Mouse (Mus musculus): Measurements from ENCODE around the gene Stx8. TPM values are rescaled to one million over a fixed set of nuclear protein-coding genes. Genes with fewer than 3 reads are reported as not detected.

The Stx8 gene
- polyA plus RNA-seq, 1 experiment from 2014 or later = 16.6 TPM

DNA sequence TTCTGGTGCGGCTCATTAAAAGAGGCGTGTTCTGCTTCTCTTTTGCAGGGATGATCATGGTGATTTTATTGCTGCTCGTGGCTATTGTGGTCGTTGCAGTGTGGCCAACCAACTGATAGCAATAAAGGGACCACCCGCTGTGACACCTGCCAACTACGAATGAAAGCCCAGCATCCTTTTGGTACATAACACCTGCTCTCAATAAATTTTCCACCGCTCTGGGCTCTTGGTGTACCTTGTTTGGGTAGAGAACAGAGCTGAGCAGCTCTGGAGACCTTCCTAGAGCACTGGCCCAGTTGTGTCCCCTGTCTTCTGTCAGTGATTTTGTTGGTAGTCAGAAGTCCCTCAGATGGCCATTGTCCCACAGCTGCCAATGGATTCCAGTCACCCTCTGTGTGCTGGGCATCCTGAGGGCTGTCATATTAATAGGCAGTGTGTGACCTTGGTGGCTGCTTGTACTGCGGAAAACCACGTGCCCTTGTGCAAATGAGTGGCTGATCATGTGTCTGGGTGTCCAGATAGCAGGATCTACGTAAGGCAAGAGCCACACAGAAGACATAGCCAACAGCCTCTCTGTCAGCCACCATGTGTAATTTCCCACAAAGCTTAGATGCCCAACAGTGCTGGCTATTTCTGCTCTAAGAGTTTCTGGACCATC, 237.8 kb downstream of the Stx8 start:
- H3K4me3 ChIP-seq (ENCODE audit: low read depth, low read length) = no peak overlapping the region
- H3K9ac ChIP-seq (ENCODE audit: low read depth, low read length) = no peak overlapping the region
- H3K27me3 ChIP-seq (ENCODE audit: control insufficient read depth, insufficient read depth, low read depth, low read length) = no peaks in the 10 kb centered on the region
- H3K4me2 ChIP-seq (ENCODE audit: low read depth, low read length) = no peak overlapping the region
- no peaks in the 10 kb centered on the region for H3K36me3 ChIP-seq (ENCODE audit: control insufficient read depth, insufficient read depth)
- H3K9me3 ChIP-seq (replicated peaks; ENCODE audit: control insufficient read depth, low read length) = no peaks in the 10 kb centered on the region
- H3K4me1 ChIP-seq (ENCODE audit: control insufficient read depth, low read depth, low read length) = no peaks in the 10 kb centered on the region
- H3K27ac ChIP-seq (ENCODE audit: low read length) = no peak overlapping the region
- ATAC-seq (ENCODE audit: low read depth) = no peak
- 53% methylated on average over 10 of the region's 10 CpGs for WGBS (ENCODE audit: insufficient replicate concordance)

DNA sequence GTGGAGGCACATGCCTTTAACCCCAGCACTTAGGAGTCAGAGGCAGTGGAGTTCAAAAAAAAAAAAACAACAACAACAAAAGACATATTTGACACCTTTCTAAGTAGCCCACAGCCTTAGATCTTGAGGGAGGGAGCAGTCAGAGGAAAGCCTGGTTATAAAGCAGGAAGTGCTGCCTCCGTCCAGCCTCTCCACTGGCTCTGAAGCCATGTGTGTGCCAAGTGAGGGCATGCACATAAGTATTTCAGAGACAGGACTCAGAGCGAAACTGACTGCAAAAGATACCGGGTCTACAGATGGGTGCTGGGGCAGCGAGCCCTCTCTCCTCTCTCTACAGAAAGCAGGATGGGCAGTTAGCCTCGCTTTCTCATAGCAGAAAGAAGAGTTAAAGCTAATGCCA, 238.4 kb downstream of the Stx8 start:
- ATAC-seq (ENCODE audit: low read depth) = no peak
- H3K4me2 ChIP-seq (ENCODE audit: low read depth, low read length) = no peak overlapping the region
- no peak overlapping the region for H3K9ac ChIP-seq (ENCODE audit: low read depth, low read length)
- H3K4me1 ChIP-seq (ENCODE audit: control insufficient read depth, low read depth, low read length) = no peaks in the 10 kb centered on the region
- H3K9me3 ChIP-seq (replicated peaks; ENCODE audit: control insufficient read depth, low read length) = no peaks in the 10 kb centered on the region
- H3K36me3 ChIP-seq (ENCODE audit: control insufficient read depth, insufficient read depth) = no peaks in the 10 kb centered on the region
- no peak overlapping the region for H3K4me3 ChIP-seq (ENCODE audit: low read depth, low read length)
- no peaks in the 10 kb centered on the region for H3K27me3 ChIP-seq (ENCODE audit: control insufficient read depth, insufficient read depth, low read depth, low read length)
- 62% methylated on average over 5 of the region's 5 CpGs for WGBS (ENCODE audit: insufficient replicate concordance)
- H3K27ac ChIP-seq (ENCODE audit: low read length) = no peak overlapping the region

DNA sequence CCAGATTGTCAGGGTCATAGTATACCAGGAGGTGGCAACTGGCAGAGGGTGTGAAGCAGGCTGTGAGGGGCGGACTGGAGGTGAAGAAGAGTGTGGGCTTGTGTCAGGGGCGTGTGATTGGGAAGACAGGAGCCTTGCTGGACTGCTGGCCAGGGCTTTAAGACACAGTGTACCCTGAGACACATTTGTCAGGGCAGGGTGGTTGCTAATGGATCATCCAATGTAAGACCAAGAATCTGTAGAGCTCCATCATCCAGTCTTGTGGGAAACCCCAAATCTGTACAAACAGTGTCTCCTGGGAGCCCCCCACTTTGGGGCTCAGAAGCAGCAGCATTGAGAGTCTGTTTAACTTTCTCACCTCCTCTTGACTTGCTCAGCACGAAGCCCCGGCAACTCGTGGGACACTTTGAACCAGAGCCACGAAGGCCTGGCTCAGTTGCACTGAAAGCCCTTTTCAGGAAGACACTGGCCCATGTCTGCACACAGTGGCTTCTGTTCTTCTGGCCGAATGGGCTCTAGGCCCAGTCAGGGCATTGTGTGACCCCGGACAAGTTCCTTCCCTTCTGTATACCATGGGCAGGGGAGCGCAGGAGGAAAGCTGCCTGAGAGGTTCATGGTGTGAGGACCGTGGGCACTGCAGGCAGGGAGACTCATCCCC, 239.7 kb downstream of the Stx8 start:
- no peak overlapping the region for H3K27ac ChIP-seq (ENCODE audit: low read length)
- no peaks in the 10 kb centered on the region for H3K27me3 ChIP-seq (ENCODE audit: control insufficient read depth, insufficient read depth, low read depth, low read length)
- ATAC-seq (ENCODE audit: low read depth) = no peak

GRCm38 (mm10) chr11:68208023-68208422, 242.0 kb downstream of the Stx8 start:
- Histone ChIP-seq H3K27ac (ENCODE audit: low read length) (no peak overlapping the region), H3K4me3 (ENCODE audit: low read depth, low read length) (no peak overlapping the region), H3K9me3 (replicated peaks; ENCODE audit: control insufficient read depth, low read length) (no peaks in the 10 kb centered on the region), H3K36me3 (ENCODE audit: control insufficient read depth, insufficient read depth) (no peaks in the 10 kb centered on the region), H3K27me3 (ENCODE audit: control insufficient read depth, insufficient read depth, low read depth, low read length) (no peaks in the 10 kb centered on the region), H3K4me2 (ENCODE audit: low read depth, low read length) (no peak overlapping the region), H3K9ac (ENCODE audit: low read depth, low read length) (no peak overlapping the region), H3K4me1 (ENCODE audit: control insufficient read depth, low read depth, low read length) (no peaks in the 10 kb centered on the region)
- no peak for ATAC-seq (ENCODE audit: low read depth)
- WGBS (ENCODE audit: insufficient replicate concordance) = 72% methylated on average over 2 of the region's 2 CpGs

More for the DNA sequence above, 239.7 kb downstream of the Stx8 start:
- no peaks in the 10 kb centered on the region for H3K36me3 ChIP-seq (ENCODE audit: control insufficient read depth, insufficient read depth)
- H3K9ac ChIP-seq (ENCODE audit: low read depth, low read length) = no peak overlapping the region
- WGBS (ENCODE audit: insufficient replicate concordance) = 65% methylated on average over 10 of the region's 10 CpGs
- no peaks in the 10 kb centered on the region for H3K9me3 ChIP-seq (replicated peaks; ENCODE audit: control insufficient read depth, low read length)
- H3K4me1 ChIP-seq (ENCODE audit: control insufficient read depth, low read depth, low read length) = no peaks in the 10 kb centered on the region
- H3K4me2 ChIP-seq (ENCODE audit: low read depth, low read length) = no peak overlapping the region
- H3K4me3 ChIP-seq (ENCODE audit: low read depth, low read length) = no peak overlapping the region

- no peaks in the 10 kb centered on the region for H3K4me1 ChIP-seq (ENCODE audit: control insufficient read depth, low read depth, low read length)
- no peak overlapping the region for H3K9ac ChIP-seq (ENCODE audit: low read depth, low read length)
- H3K4me3 ChIP-seq (ENCODE audit: low read depth, low read length) = no peak overlapping the region
- ATAC-seq (ENCODE audit: low read depth) = no peak
- no peak overlapping the region for H3K4me2 ChIP-seq (ENCODE audit: low read depth, low read length)
- H3K27ac ChIP-seq (ENCODE audit: low read length) = no peak overlapping the region
- 48% methylated on average over 1 of the region's 1 CpGs for WGBS (ENCODE audit: insufficient replicate concordance)
- H3K36me3 ChIP-seq (ENCODE audit: control insufficient read depth, insufficient read depth) = no peaks in the 10 kb centered on the region
- no peaks in the 10 kb centered on the region for H3K9me3 ChIP-seq (replicated peaks; ENCODE audit: control insufficient read depth, low read length)
- H3K27me3 ChIP-seq (ENCODE audit: control insufficient read depth, insufficient read depth, low read depth, low read length) = no peaks in the 10 kb centered on the region
Observed at GRCm38 (mm10) chr11:68208582-68208981, 242.6 kb downstream of the Stx8 start.

- no peak overlapping the region for H3K9ac ChIP-seq (ENCODE audit: low read depth, low read length)
- ATAC-seq (ENCODE audit: low read depth) = no peak
Observed at GRCm38 (mm10) chr11:68209506-68209905, 243.5 kb downstream of the Stx8 start.

DNA sequence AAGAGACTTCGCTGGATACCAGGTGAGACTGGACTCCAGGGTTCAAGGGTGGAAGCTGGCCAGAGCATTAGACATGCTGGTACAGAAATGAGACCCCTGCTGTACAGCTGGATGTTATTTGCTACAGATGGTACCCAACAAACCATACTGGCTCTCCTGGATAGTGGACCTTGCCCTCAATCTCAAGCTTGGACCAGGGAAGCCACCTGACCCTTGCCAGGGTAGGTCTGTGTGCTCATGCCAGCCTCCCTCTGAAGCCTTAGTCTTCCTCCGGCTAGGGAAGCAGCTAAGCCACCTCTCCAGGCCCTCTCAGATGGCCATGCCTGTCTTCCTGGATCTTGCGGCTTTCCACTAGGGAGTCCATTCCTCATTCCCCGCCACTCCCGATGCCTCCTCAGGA, 244.7 kb downstream of the Stx8 start:
- Histone ChIP-seq H3K4me1 (ENCODE audit: control insufficient read depth, low read depth, low read length) (no peaks in the 10 kb centered on the region), H3K27me3 (ENCODE audit: control insufficient read depth, insufficient read depth, low read depth, low read length) (no peaks in the 10 kb centered on the region), H3K4me2 (ENCODE audit: low read depth, low read length) (no peak overlapping the region), H3K9ac (ENCODE audit: low read depth, low read length) (no peak overlapping the region), H3K36me3 (ENCODE audit: control insufficient read depth, insufficient read depth) (no peaks in the 10 kb centered on the region), H3K9me3 (replicated peaks; ENCODE audit: control insufficient read depth, low read length) (no peaks in the 10 kb centered on the region), H3K27ac (ENCODE audit: low read length) (no peak overlapping the region), H3K4me3 (ENCODE audit: low read depth, low read length) (no peak overlapping the region)
- 63% methylated on average over 5 of the region's 5 CpGs for WGBS (ENCODE audit: insufficient replicate concordance)
- no peak for ATAC-seq (ENCODE audit: low read depth)

More at GRCm38 (mm10) chr11:68209506-68209905, 243.5 kb downstream of the Stx8 start:
- Histone ChIP-seq H3K9me3 (replicated peaks; ENCODE audit: control insufficient read depth, low read length) (no peaks in the 10 kb centered on the region), H3K27ac (ENCODE audit: low read length) (no peak overlapping the region), H3K4me1 (ENCODE audit: control insufficient read depth, low read depth, low read length) (no peaks in the 10 kb centered on the region), H3K27me3 (ENCODE audit: control insufficient read depth, insufficient read depth, low read depth, low read length) (no peaks in the 10 kb centered on the region), H3K36me3 (ENCODE audit: control insufficient read depth, insufficient read depth) (no peaks in the 10 kb centered on the region), H3K4me2 (ENCODE audit: low read depth, low read length) (no peak overlapping the region), H3K4me3 (ENCODE audit: low read depth, low read length) (no peak overlapping the region)
- WGBS (ENCODE audit: insufficient replicate concordance) = 28% methylated on average over 4 of the region's 4 CpGs

- H3K27me3 ChIP-seq (ENCODE audit: control insufficient read depth, insufficient read depth, low read depth, low read length) = no peaks in the 10 kb centered on the region
- no peaks in the 10 kb centered on the region for H3K4me1 ChIP-seq (ENCODE audit: control insufficient read depth, low read depth, low read length)
- H3K27ac ChIP-seq (ENCODE audit: low read length) = no peak overlapping the region
- no peak overlapping the region for H3K4me2 ChIP-seq (ENCODE audit: low read depth, low read length)
- 50% methylated on average over 8 of the region's 8 CpGs for WGBS (ENCODE audit: insufficient replicate concordance)
- H3K4me3 ChIP-seq (ENCODE audit: low read depth, low read length) = no peak overlapping the region
- no peaks in the 10 kb centered on the region for H3K36me3 ChIP-seq (ENCODE audit: control insufficient read depth, insufficient read depth)
- no peaks in the 10 kb centered on the region for H3K9me3 ChIP-seq (replicated peaks; ENCODE audit: control insufficient read depth, low read length)
- no peak overlapping the region for H3K9ac ChIP-seq (ENCODE audit: low read depth, low read length)
- ATAC-seq (ENCODE audit: low read depth) = no peak
Observed at GRCm38 (mm10) chr11:68211924-68212578, 246.1 kb downstream of the Stx8 start.

DNA sequence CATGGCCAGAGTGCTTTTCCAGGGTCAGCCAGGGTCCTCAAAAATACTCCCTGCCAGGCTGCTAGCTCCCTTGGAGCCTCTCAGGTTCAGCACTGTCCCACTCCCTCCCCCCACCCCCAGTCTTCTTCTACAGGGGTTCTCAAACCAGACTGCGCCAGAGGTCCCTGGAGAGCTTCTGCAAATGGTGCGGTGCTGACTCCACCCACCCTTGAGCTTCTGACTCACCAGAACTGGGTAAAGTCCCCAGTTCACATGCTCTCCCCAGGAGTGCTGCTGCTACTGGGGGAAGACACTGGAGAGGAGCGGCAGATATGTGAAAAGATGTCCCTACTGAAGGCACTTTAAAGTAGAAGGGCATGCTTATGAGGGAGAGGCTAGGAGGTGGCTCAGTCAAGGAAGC, 247.9 kb downstream of the Stx8 start:
- Histone ChIP-seq H3K27ac (ENCODE audit: low read length) (no peak overlapping the region), H3K27me3 (ENCODE audit: control insufficient read depth, insufficient read depth, low read depth, low read length) (no peaks in the 10 kb centered on the region), H3K4me2 (ENCODE audit: low read depth, low read length) (no peak overlapping the region), H3K4me1 (ENCODE audit: control insufficient read depth, low read depth, low read length) (no peaks in the 10 kb centered on the region), H3K9me3 (replicated peaks; ENCODE audit: control insufficient read depth, low read length) (no peaks in the 10 kb centered on the region), H3K4me3 (ENCODE audit: low read depth, low read length) (no peak overlapping the region), H3K36me3 (ENCODE audit: control insufficient read depth, insufficient read depth) (no peaks in the 10 kb centered on the region), H3K9ac (ENCODE audit: low read depth, low read length) (no peak overlapping the region)
- 34% methylated on average over 3 of the region's 3 CpGs for WGBS (ENCODE audit: insufficient replicate concordance)
- ATAC-seq (ENCODE audit: low read depth) = no peak

All from liver, embryonic 16.5 days (tissue).